Mouse (Mus musculus) hindbrain, postnatal 0 days (tissue): ENCODE measurements at regions not wholly inside any gene's neighbourhood (a gene's known extent, or its start where the extent isn't known, plus 50 kb on each side); places are given as distances from the start of the nearest gene placed in this dataset.
A peak's percentile ranks its signal among the peaks of the same experiment; 100 is the strongest.

Experiments
- ATAC-seq: fragments of 200-750 bp; cut with Nextera tagmentation; 2 replicates; pipeline ENCODE4 v1.8.0; 2017; ENCODE audit warnings: mild to moderate bottlenecking, moderate TSS enrichment, moderate library complexity
- DNase-seq: peaks from one replicate; pipeline ENCODE4 v3.0.0-alpha.2; 2015; ENCODE audit warnings: low spot score
- H3K27ac ChIP-seq: fragments of 300-500 bp; sonication (generic); 2 replicates; pipeline ENCODE4 v1.5.1; 2014; ENCODE audit warnings: mild to moderate bottlenecking
- H3K27me3 ChIP-seq: fragments of 300-500 bp; sonication (generic); 2 replicates; pipeline ENCODE4 v1.6.1; 2014; ENCODE audit warnings: low read length, mixed read lengths; ENCODE audit not compliant: insufficient read depth
- H3K36me3 ChIP-seq: fragments of 300-500 bp; sonication (generic); 2 replicates; pipeline ENCODE4 v1.6.1; 2014; ENCODE audit warnings: low read length, mixed read lengths; ENCODE audit not compliant: insufficient read depth
- H3K4me1 ChIP-seq: fragments of 300-500 bp; sonication (generic); 2 replicates; pipeline ENCODE4 v1.6.1; 2014; ENCODE audit warnings: antibody characterized with exemption, low read length, mixed read lengths; ENCODE audit not compliant: insufficient read depth
- H3K4me2 ChIP-seq: fragments of 300-500 bp; sonication (generic); 2 replicates; pipeline ENCODE4 v1.6.1; 2014; ENCODE audit warnings: low read depth, mild to moderate bottlenecking, low read length, moderate library complexity, mixed read lengths
- H3K4me3 ChIP-seq: fragments of 300-500 bp; sonication (generic); 2 replicates; pipeline ENCODE4 v1.5.1; 2014; ENCODE audit warnings: low read length
- H3K9ac ChIP-seq: fragments of 300-500 bp; sonication (generic); replicated peaks from 2 replicates; pipeline ENCODE4 v1.6.1; 2014; ENCODE audit warnings: mild to moderate bottlenecking, low read length, moderate library complexity, mixed read lengths
- H3K9me3 ChIP-seq: fragments of 300-500 bp; sonication (generic); 2 replicates; pipeline ENCODE4 v1.6.1; 2016; ENCODE audit warnings: low read length, mixed read lengths
- CTCF ChIP-seq: IDR thresholded peaks from 2 replicates; pipeline ENCODE4 v1.5.1; 2016; ENCODE audit warnings: antibody characterized with exemption, control low read depth, low read depth
- WGBS: fragments of 180-500 bp; shearing (Covaris S2); extraction: QIAGEN DNeasy Blood & Tissue Kit; methylation state at CpG from one replicate; pipeline ENCODE4 v1.1.7; 2014; 5-methylcytosine and 5-hydroxymethylcytosine counted together

DNA sequence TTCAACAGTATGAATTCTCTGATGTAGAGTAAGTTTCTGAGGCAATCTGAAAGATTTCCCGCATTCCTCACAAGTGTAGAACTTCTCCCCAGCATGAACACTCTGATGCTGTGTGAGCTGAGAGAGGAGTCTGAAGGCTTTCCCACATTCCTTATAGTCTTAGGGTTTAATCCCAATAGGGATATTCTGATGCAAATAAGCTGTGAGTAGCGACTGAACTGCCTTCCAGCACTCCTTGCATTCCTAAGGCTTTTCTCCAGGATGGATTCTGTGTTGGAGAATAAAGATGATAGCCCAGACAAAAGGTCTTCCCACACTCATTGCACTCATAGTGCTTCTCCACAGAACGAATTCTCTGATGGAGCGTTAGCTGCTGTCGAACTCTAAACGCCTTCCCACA lies 152.6 kb upstream of the Api5 start:
- ATAC-seq (no peak), DNase-seq (no peak)
- no peak for TF ChIP-seq CTCF
- no peak overlapping the region for H3K4me2 ChIP-seq
- no peak overlapping the region for H3K27ac ChIP-seq
- H3K36me3 ChIP-seq: no peaks in the 10 kb centered on the region
- no peaks in the 10 kb centered on the region for H3K27me3 ChIP-seq
- H3K9ac ChIP-seq: no peak overlapping the region
- H3K4me1 ChIP-seq: no peaks in the 10 kb centered on the region
- 58% methylated on average over 6 of the region's 6 CpGs for WGBS
- H3K9me3 ChIP-seq: no peaks in the 10 kb centered on the region
- no peak overlapping the region for H3K4me3 ChIP-seq

DNA sequence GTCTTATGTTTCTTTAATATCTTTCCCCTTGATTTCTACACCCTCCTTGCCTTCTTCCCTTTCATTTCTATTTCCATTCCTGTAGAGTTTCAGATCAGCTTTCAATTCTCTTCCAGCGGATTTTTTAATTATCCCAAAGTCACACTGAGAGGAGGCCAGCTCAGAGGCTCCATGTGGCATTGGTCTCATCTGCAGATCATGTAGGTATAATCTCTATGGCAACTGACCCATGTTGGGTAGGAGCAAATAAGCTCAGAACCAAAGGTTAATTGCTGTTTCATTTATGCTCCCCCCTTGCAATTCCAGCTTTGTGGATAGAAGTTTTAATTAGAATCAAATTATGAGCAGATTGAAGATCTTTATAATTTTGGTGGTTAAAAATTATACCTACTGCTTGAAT lies 149.3 kb upstream of the Api5 start:
- Histone ChIP-seq H3K27ac (no peak overlapping the region), H3K4me2 (no peak overlapping the region), H3K27me3 (no peaks in the 10 kb centered on the region), H3K4me1 (no peaks in the 10 kb centered on the region), H3K36me3 (no peaks in the 10 kb centered on the region), H3K9ac (no peak overlapping the region), H3K9me3 (no peaks in the 10 kb centered on the region), H3K4me3 (no peak overlapping the region)
- 60% methylated on average over 1 of the region's 1 CpGs for WGBS
- TF ChIP-seq CTCF: no peak
- DNase-seq (peak; percentile 29), ATAC-seq (peak; percentile 68)

- no peak overlapping the region for H3K4me2 ChIP-seq
- no peaks in the 10 kb centered on the region for H3K9me3 ChIP-seq
- WGBS: 29% methylated on average over 3 of the region's 3 CpGs
- peak; percentile 49 for TF ChIP-seq CTCF
- ATAC-seq (peak; percentile 56), DNase-seq (peak; percentile 58)
- H3K4me3 ChIP-seq: no peak overlapping the region
- H3K36me3 ChIP-seq: no peaks in the 10 kb centered on the region
- no peaks in the 10 kb centered on the region for H3K27me3 ChIP-seq
- no peaks in the 10 kb centered on the region for H3K4me1 ChIP-seq
- no peak overlapping the region for H3K9ac ChIP-seq
- no peak overlapping the region for H3K27ac ChIP-seq
These were observed 133.7 kb upstream of the Api5 start for GRCm38 (mm10) chr2:94571646-94572045.

DNA sequence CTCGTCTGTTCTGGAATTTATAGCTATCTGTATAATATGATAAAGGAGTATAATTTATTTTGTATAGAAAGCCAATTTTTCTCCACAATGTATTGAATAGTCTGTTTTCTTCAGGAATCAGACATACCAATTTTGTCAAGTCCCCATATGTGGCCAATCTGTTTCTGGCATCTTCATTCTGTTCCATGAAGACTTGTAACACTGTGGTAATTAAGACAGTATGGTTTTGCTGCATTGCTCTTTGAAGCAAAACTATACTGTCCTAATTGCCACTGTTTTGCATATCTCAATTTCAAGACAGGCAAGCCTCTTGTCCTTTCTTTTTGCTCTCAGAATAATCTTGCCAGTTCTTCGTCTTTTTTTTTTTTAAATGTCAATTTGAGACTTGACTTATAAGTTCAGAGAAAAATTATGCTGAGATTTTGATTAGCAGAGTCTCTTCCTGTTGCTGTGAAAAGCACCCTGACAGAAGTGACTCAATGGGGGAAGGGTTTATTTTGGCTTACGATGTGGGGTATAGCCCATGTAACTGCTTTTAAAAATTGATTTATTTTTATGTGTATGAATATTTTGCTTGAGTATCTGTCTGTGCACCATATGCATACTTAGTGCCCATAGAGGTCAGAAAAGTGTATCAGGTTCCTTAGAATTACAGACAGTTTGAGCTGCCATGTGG lies 103.4 kb upstream of the Api5 start:
- Histone ChIP-seq H3K9ac (no peak overlapping the region), H3K4me1 (no peaks in the 10 kb centered on the region), H3K4me3 (no peak overlapping the region), H3K4me2 (no peak overlapping the region), H3K9me3 (no peaks in the 10 kb centered on the region), H3K36me3 (no peaks in the 10 kb centered on the region), H3K27ac (no peak overlapping the region), H3K27me3 (no peaks in the 10 kb centered on the region)
- ATAC-seq (no peak), DNase-seq (no peak)
- TF ChIP-seq CTCF: no peak
- 78% methylated on average over 3 of the region's 3 CpGs for WGBS

DNA sequence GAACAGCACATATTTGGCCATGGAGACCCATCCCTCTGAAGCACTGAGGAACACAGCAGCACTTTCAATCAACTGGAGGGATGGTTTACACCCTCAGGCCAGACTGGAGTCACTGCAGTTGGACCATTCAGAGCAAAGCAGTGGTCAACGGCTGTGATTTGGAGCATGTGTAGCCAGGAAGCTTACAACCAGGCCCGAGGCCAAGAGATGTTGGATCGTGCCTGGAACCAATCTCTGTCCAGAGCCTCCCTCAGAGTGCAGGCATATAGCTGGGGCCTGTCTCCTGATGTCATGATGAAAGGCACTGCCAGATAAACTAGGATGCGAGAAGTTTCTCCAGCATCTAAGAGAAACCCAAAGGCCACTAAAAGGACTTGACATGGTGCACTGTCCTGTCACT lies 98.7 kb upstream of the Api5 start:
- DNase-seq: no peak

DNA sequence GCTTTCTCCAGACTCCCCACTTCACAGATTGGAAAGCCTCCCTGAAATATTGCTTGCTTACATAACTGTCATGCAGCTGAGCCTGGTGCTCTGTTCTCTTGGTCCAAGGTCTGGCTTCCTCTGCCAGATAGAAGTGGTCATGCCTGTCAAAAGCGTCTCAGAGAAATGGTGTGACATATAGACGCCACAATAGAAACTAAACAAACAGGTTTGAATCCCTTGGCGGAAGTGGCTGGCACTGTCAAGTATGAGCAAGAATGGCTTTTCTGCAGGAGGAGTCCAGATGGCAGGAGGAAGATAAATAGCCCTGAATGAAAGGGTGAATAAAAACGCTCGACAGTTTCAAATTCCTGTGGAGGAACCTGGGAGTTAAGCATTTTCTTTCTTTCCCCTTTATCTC lies 93.2 kb upstream of the Api5 start:
- ATAC-seq (no peak), DNase-seq (peak; percentile 9)
- Histone ChIP-seq H3K4me2 (no peak overlapping the region), H3K36me3 (no peaks in the 10 kb centered on the region), H3K27me3 (no peaks in the 10 kb centered on the region), H3K4me1 (no peaks in the 10 kb centered on the region), H3K9ac (no peak overlapping the region), H3K9me3 (no peaks in the 10 kb centered on the region), H3K27ac (no peak overlapping the region), H3K4me3 (no peak overlapping the region)
- 21% methylated on average over 5 of the region's 5 CpGs for WGBS
- no peak for TF ChIP-seq CTCF

More for the DNA sequence above, 98.7 kb upstream of the Api5 start:
- ATAC-seq: no peak
- WGBS: 75% methylated on average over 4 of the region's 4 CpGs
- Histone ChIP-seq H3K9ac (no peak overlapping the region), H3K27ac (no peak overlapping the region), H3K4me2 (no peak overlapping the region), H3K4me1 (no peaks in the 10 kb centered on the region), H3K27me3 (no peaks in the 10 kb centered on the region), H3K4me3 (no peak overlapping the region), H3K36me3 (no peaks in the 10 kb centered on the region), H3K9me3 (no peaks in the 10 kb centered on the region)
- TF ChIP-seq CTCF: no peak

DNA sequence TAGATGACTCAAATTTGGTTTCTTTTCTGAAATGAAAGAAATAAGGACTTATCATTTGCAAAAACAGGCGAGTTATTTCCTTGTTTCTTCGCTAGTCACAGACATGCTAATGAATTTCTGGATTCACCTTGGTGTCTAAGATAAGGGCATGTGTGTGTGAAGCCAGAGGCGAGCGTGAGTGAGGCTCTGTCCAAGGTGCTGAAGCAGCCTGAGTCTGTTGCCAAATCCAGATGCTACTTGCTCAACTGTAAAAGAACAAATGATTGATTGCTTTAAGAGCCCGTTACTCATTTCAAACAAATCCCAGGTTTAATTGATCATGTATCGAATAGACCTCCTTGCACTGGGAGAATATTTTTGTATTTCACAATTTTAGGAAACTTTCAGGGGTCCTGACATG lies 86.6 kb upstream of the Api5 start:
- H3K36me3 ChIP-seq: no peaks in the 10 kb centered on the region
- H3K4me2 ChIP-seq: no peak overlapping the region
- no peak overlapping the region for H3K9ac ChIP-seq
- H3K27ac ChIP-seq: no peak overlapping the region
- no peaks in the 10 kb centered on the region for H3K9me3 ChIP-seq
- ATAC-seq (no peak), DNase-seq (no peak)
- no peaks in the 10 kb centered on the region for H3K27me3 ChIP-seq
- no peak overlapping the region for H3K4me3 ChIP-seq
- H3K4me1 ChIP-seq: no peaks in the 10 kb centered on the region
- WGBS: 41% methylated on average over 6 of the region's 6 CpGs
- no peak for TF ChIP-seq CTCF
